Comparison of ENCODE assay signal across 19 mouse cellular contexts in the genomic region with DNA sequence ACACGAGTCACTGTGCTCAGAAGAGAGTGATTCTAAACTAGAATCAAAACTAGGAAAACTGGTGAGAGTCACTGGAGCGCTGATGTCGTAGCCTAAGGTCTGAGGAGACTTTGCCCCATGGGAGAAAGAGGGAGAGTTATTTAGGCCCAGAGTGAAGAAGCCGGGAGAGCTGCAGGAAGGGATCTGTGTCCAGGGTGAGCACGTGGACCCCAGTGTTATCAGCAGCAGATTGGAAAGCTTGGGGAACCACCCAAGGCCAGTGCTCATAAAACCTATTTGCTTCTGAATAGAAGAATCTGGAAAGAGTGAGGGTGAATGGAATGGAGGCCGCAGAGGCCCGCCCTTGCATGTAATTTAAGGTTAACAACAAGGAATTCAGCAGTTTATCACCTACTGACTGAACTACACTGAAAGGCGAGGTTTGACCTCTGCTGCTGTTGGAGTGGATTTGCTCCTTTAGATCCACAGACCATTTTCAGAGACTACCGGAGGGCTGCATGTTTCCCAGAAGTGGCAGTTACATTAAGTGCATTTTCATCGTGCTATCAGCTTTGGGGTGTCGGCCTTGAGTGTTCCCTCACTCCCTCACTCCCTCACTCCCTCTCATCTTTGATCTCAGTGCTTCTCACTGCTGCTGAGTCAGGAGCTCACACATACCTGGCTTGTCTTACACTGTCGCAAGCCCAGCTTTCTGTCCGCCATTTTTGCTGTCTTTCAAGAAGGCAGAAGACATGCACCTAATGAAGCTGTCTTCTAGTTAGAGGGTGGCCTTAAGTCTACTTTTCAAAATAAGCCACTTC. TPM values are rescaled to one million over a fixed set of nuclear protein-coding genes. Genes with fewer than 3 reads are reported as not detected.
DNase-seq lines count a peak whose midpoint lies in the region; ATAC-seq and TF ChIP-seq lines count a peak whose summit lies in the region.
"Had no signal": no experiment of that assay in that cellular context is flagged by ENCODE, and none has a peak within 500 bp of the region (broad histone marks: within the 10 kb centered on the region; RNA-seq: fewer than 3 reads in every experiment).

No protein-coding gene starts in this region.

- peak; percentile 19 for DNase-seq in adrenal gland, adult 2 months
- no peak for DNase-seq in adrenal gland, postnatal 4 days (ENCODE audit: low spot score in 2 of 2)
- peak; percentile 10 for DNase-seq in liver
- DNase-seq in liver, postnatal 0 days: no peak
- DNase-seq in gastrocnemius, postnatal 25 days: no peak
- no peak for DNase-seq in forebrain, embryonic 14.5 days (ENCODE audit: low spot score)
- DNase-seq: cerebellum, adult 11 months; kidney, postnatal 14 days; layer of hippocampus, postnatal 36 days; left cerebral cortex, postnatal 4 days; lung, adult 2 months; thymus, postnatal 25 days had no signal

- H3K36me3 ChIP-seq in liver, postnatal 0 days (replicated peaks; ENCODE audit: insufficient read depth, low read length): peaks cover 12% of the 10 kb centered on the region
- H3K36me3 ChIP-seq in intestine, embryonic 15.5 days: no peaks in the 10 kb centered on the region
- H3K36me3 ChIP-seq in stomach, embryonic 16.5 days (ENCODE audit: control insufficient read depth, insufficient read depth, low read length): no peaks in the 10 kb centered on the region
- H3K36me3 ChIP-seq in forebrain, embryonic 14.5 days (ENCODE audit: control insufficient read depth, insufficient read depth, low read length): no peaks in the 10 kb centered on the region

- H3K9me3 ChIP-seq in liver, postnatal 0 days (ENCODE audit: low read length): no peaks in the 10 kb centered on the region
- H3K9me3 ChIP-seq in intestine, embryonic 15.5 days: no peaks in the 10 kb centered on the region
- no peaks in the 10 kb centered on the region for H3K9me3 ChIP-seq in stomach, embryonic 16.5 days (replicated peaks; ENCODE audit: control insufficient read depth, low read length)
- no peaks in the 10 kb centered on the region for H3K9me3 ChIP-seq in forebrain, embryonic 14.5 days (replicated peaks; ENCODE audit: control insufficient read depth, low read length)
- H3K9me3 ChIP-seq: forebrain, embryonic 13.5 days; heart, embryonic 10.5 days; hindbrain, embryonic 10.5 days had no signal

- peaks cover 13% of the 10 kb centered on the region for H3K4me1 ChIP-seq in liver, postnatal 0 days (ENCODE audit: insufficient read depth)
- H3K4me1 ChIP-seq in intestine, embryonic 15.5 days (replicated peaks): 0 out of 2 replicates have a peak, but pooled peaks cover 7% of the 10 kb centered on the region
- no peaks in the 10 kb centered on the region for H3K4me1 ChIP-seq in stomach, embryonic 16.5 days (ENCODE audit: control insufficient read depth, insufficient read depth, low read length)
- H3K4me1 ChIP-seq in forebrain, embryonic 14.5 days (ENCODE audit: control insufficient read depth, insufficient read depth, low read length): no peaks in the 10 kb centered on the region
- H3K4me1 ChIP-seq: hindbrain, embryonic 10.5 days had no signal

- no peaks in the 10 kb centered on the region for H3K27me3 ChIP-seq in liver, postnatal 0 days (ENCODE audit: insufficient read depth, low read length)
- H3K27me3 ChIP-seq in intestine, embryonic 15.5 days (replicated peaks): no peaks in the 10 kb centered on the region
- no peaks in the 10 kb centered on the region for H3K27me3 ChIP-seq in stomach, embryonic 16.5 days (ENCODE audit: control insufficient read depth, insufficient read depth, low read length)
- H3K27me3 ChIP-seq in forebrain, embryonic 14.5 days (replicated peaks; ENCODE audit: control insufficient read depth, insufficient read depth, low read length): no peaks in the 10 kb centered on the region
- H3K27me3 ChIP-seq: CH12.LX; forebrain, embryonic 13.5 days had no signal

- no peak overlapping the region; the same call in 1 of the 2 replicates for H3K27ac ChIP-seq in liver, postnatal 0 days (ENCODE audit: low read depth)
- H3K27ac ChIP-seq in intestine, embryonic 15.5 days: peak overlapping the region; percentile 59
- peak overlapping the region; percentile 32; the same call in 1 of the 2 replicates for H3K27ac ChIP-seq in stomach, embryonic 16.5 days (ENCODE audit: low read length)
- H3K27ac ChIP-seq in forebrain, embryonic 14.5 days (ENCODE audit: low read depth, low read length): no peak overlapping the region
- H3K27ac ChIP-seq: forebrain, embryonic 13.5 days; heart, embryonic 10.5 days; hindbrain, embryonic 10.5 days had no signal

- H3K9ac ChIP-seq in liver, postnatal 0 days (replicated peaks): no peak overlapping the region
- no peak overlapping the region for H3K9ac ChIP-seq in intestine, embryonic 15.5 days
- H3K9ac ChIP-seq in stomach, embryonic 16.5 days (ENCODE audit: low read length): no peak overlapping the region
- no peak overlapping the region for H3K9ac ChIP-seq in forebrain, embryonic 14.5 days (ENCODE audit: low read length)
- H3K9ac ChIP-seq: forebrain, embryonic 13.5 days had no signal

- TF ChIP-seq CTCF in liver, postnatal 0 days (IDR thresholded peaks at IDR 0.05; ENCODE audit: low read depth): no peak

- 63% methylated on average over 13 of the region's 13 CpGs for WGBS in liver, postnatal 0 days (ENCODE audit: insufficient replicate concordance)
- 56% methylated on average over 13 of the region's 13 CpGs for WGBS in intestine, embryonic 15.5 days
- WGBS in stomach, embryonic 16.5 days: 67% methylated on average over 13 of the region's 13 CpGs
- 86% methylated on average over 13 of the region's 13 CpGs for WGBS in forebrain, embryonic 14.5 days

- no peak for TF ChIP-seq EP300 in liver, postnatal 0 days (IDR thresholded peaks at IDR 0.05; ENCODE audit: low read depth)

- ATAC-seq in liver, postnatal 0 days: no peak
- peak; percentile 94 for ATAC-seq in intestine, embryonic 15.5 days
- ATAC-seq in stomach, embryonic 16.5 days (ENCODE audit: insufficient read depth, low FRiP score): peak; percentile 77; the same call in 1 of the 2 replicates
- ATAC-seq in forebrain, embryonic 14.5 days: no peak
- ATAC-seq: forebrain, embryonic 13.5 days had no signal

- H3K4me2 ChIP-seq in liver, postnatal 0 days (ENCODE audit: low read depth, low read length): no peak overlapping the region
- peak overlapping the region; percentile 26 for H3K4me2 ChIP-seq in intestine, embryonic 15.5 days (replicated peaks)
- no peak overlapping the region for H3K4me2 ChIP-seq in stomach, embryonic 16.5 days (ENCODE audit: low read depth, low read length)
- H3K4me2 ChIP-seq in forebrain, embryonic 14.5 days (ENCODE audit: low read length): no peak overlapping the region
- H3K4me2 ChIP-seq: forebrain, embryonic 13.5 days; midbrain, embryonic 11.5 days had no signal

- H3K4me3 ChIP-seq in liver, postnatal 0 days (ENCODE audit: low read depth, low read length): no peak overlapping the region
- H3K4me3 ChIP-seq in intestine, embryonic 15.5 days (replicated peaks): no peak overlapping the region
- no peak overlapping the region for H3K4me3 ChIP-seq in stomach, embryonic 16.5 days (replicated peaks; ENCODE audit: low read length)
- no peak overlapping the region for H3K4me3 ChIP-seq in forebrain, embryonic 14.5 days (ENCODE audit: low read depth, low read length)
- H3K4me3 ChIP-seq: forebrain, embryonic 13.5 days; heart, embryonic 10.5 days; hindbrain, embryonic 10.5 days had no signal

RNA-seq across cellular contexts. Expression of a gene that starts 6.5 kb away (rescaled TPM):
- total RNA-seq in adrenal gland, adult 2 months (2021): 10 to 100 TPM; 40.5 to 55.6 TPM
- polyA plus RNA-seq in adrenal gland, adult 2 months (2012; rRNA removed): 8.7 and 11.5 TPM in 2 replicates
- 10 to 100 TPM; 48.1 to 53.5 TPM for total RNA-seq in adrenal gland, postnatal 4 days (2021)
- polyA plus RNA-seq in liver, postnatal 0 days (2015; fragmentation: Nextera tagmentation; extraction: Ambion mirVana): 15.1 and 15.3 TPM in 2 replicates
- polyA plus RNA-seq in intestine, embryonic 15.5 days (2015; fragmentation: Nextera tagmentation; extraction: Ambion mirVana): 48.7 and 52.2 TPM in 2 replicates
- 46.3 and 47.3 TPM in 2 replicates for polyA plus RNA-seq in stomach, embryonic 16.5 days (2015; fragmentation: Nextera tagmentation; extraction: Ambion mirVana)
- total RNA-seq in gastrocnemius, postnatal 25 days (2021): 10 to 100 TPM; 18.4 to 19.3 TPM
- 24.2 and 30.4 TPM in 2 replicates for polyA plus RNA-seq in forebrain, embryonic 14.5 days (2014; fragmentation: Nextera tagmentation; extraction: Ambion mirVana)

Comparison
In these comparisons a context has a peak if more than half of its experiments do, and no peak if none do; other contexts are left out.
1. DNase-seq: peak in adrenal gland, adult 2 months (single experiment) and liver (single experiment); none in adrenal gland, postnatal 4 days (0 of 2), liver, postnatal 0 days (single experiment), gastrocnemius, postnatal 25 days (single experiment) and forebrain, embryonic 14.5 days (single experiment).
2. ATAC-seq: peak in intestine, embryonic 15.5 days (single experiment) and stomach, embryonic 16.5 days (single experiment); none in liver, postnatal 0 days (single experiment) and forebrain, embryonic 14.5 days (single experiment).
3. H3K27ac ChIP-seq: peak in intestine, embryonic 15.5 days (single experiment) and stomach, embryonic 16.5 days (single experiment); none in liver, postnatal 0 days (single experiment) and forebrain, embryonic 14.5 days (single experiment).